Mouse (Mus musculus) kidney, adult 2 months (tissue): ENCODE results near the gene Lrp4.

Experiments used
- CTCF ChIP-seq: fragments of 200-500 bp; conservative IDR thresholded peaks from 2 replicates; pipeline ENCODE4 v1.5.1; 2011; ENCODE audit warnings: low read depth, mild to moderate bottlenecking, control low read depth, low read length, moderate library complexity, mixed read lengths; ENCODE audit not compliant: insufficient read depth, insufficient read length
- POLR2A ChIP-seq: fragments of 200-500 bp; IDR thresholded peaks from one replicate; pipeline ENCODE4 v1.6.1; 2011; ENCODE audit warnings: low read depth, low read length, control low read depth

DNA sequence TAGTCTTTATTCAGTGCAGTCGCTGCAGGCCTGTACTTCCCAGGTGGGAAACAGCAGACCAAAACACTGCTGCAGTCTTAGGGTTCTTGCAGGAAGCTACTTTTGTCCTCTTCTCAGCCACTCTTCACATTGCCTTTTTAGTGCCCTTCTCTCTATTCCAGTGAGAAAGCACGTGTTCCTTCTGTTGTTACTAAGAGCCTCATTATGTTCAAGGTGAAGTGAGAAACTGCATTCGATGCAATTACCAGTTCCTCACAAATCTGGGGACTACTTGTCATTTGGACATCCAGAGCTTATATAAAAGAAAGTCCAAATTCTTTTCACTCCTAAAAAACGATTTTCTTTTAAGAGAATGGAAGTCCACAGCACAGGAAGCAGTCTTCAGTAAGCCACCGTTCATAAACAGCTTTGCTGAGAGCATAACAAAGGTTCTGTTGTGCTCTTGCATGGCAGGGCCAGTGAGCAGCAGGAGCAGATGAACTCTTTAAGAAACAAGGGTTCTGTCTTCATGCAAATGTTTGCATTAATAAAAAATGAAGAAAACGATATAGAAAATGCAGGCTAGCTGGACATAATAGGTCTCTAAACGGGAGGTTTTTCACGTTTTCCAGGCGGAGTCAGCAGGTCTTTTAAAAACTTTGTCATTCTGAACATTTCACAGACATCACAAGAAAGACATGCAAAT, 27.3 kb upstream of the Lrp4 start:
- TF ChIP-seq POLR2A (no peak), CTCF (no peak)
